Mouse (Mus musculus) left cerebral cortex, postnatal 14 days (tissue): ENCODE measurements around the gene Muc5b. TPM values are rescaled to one million over a fixed set of nuclear protein-coding genes. Genes with fewer than 3 reads are reported as not detected.

Source experiments
- DNase-seq, 2 experiments: peaks; one replicate each; pipeline ENCODE4 v3.0.0; 2021 to 2022; ENCODE audit warnings: low spot score in 2 of 2, mixed read lengths in 1 of 2
- intact Hi-C: fragments of 180-260 bp; cut with DNase I; formaldehyde crosslinking; loops from one replicate; pipeline ENCODE4 v1.15.1; 2025
- total RNA-seq, 2 experiments: library from RNA; stranded (reverse); gene quantifications; 2 replicates each; pipeline ENCODE4 v1.2.3; 2021

The Muc5b gene
- total RNA-seq, 2 experiments from 2014 or later: not detected

GRCm38 (mm10) chr7:141892151-141892550, 53.3 kb downstream of the Muc5b start:
- no peak for DNase-seq

GRCm38 (mm10) chr7:141901825-141902224, 63.0 kb downstream of the Muc5b start:
- intact Hi-C loops: loop anchor here (2.0 kb wide), 1 partner anchor 47 kb away; the partner anchor contains the start of gene Brsk2
- no peak for DNase-seq

More at GRCm38 (mm10) chr7:141892151-141892550, 53.3 kb downstream of the Muc5b start:
- intact Hi-C loops: no loop called here

- intact Hi-C loops: loop anchor here (2.0 kb wide), 1 partner anchor 47 kb away; the partner anchor contains the start of gene Brsk2
- peak; percentile 99 for DNase-seq
These were observed 63.4 kb downstream of the Muc5b start for GRCm38 (mm10) chr7:141902269-141902729.

DNA sequence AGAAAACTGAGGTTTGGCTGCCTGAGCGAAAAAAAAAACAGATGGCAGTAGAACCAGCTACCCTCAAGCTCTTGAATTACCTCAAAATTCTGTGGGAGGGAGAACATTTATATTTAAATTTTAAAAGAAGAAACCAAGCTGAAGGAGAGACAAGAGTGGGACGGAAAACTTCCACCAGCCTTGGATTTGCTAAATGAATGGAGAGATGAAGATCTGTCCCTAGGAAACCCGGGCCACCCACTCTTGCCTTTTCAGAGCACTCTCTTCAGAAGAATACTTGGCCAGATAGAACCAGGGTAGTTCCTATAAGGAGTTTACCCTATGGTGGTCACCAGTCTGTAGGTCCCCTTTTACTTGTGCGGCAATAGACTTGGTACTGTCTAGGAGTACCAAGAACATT, 63.9 kb downstream of the Muc5b start:
- intact Hi-C loops: loop anchor here (2.0 kb wide), 1 partner anchor 46 kb away; the partner anchor contains the start of gene Brsk2
- DNase-seq: peak; percentile 64 to 77

DNA sequence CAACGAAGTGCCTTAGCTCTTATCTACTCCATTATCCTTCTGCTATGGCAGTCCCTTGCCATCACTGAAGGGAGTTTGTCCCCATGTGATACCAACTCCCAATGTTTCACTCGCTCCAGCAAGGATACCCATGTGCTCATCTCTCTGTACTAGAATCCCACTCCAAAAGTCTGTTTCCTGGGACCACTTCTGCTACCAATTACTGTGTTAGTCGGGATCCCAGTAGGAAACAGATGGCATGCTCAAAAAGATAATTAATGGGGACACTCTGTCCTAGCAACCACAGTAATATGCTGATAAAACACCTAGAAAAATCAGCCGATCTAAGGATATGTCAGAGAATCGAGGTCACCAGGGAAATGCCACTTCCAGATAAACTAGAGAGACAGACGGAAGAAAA, 69.7 kb downstream of the Muc5b start:
- DNase-seq: no peak
- intact Hi-C loops: no loop called here

DNA sequence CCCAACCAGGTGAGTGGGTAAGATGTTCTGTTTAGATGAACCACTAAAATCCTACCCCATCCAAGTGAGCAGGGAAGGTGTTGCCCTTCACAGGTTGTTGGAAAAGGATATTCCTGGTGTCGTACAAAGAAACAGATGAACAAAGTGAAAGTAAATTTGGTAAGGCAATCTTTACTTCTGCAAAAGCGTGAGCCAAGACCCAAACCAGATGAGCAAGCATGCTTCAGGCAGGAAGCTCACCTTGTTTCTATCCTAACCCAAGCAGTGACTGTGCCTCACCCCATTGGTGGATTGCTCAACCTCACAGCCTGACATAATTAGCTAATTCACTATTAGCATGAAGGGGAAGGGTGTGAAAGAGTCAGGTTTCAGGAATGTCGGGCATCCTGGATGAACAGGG, 72.4 kb downstream of the Muc5b start:
- intact Hi-C loops: no loop called here
- DNase-seq: no peak

DNA sequence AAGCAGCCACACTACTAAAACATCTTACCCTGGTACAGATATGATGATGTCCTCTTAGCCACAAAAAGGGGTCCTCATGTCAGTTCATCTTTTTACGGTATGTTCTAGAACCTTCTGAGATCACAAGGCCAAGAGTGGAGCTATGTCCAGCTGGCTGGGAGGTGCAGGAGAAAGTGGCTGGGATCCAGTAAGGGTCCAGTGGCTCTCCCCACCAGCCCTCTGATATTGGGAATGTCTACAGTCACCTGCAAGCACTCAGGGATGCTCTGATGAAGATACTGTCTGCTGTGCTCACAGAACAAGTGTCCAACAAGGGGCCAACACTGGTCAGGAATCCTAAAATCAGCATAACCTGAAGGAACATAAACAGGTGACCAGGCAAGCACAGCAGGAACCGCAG, 79.5 kb downstream of the Muc5b start, which contains the start of gene Tollip:
Gene Tollip, minus strand, starts transcription at position 101 of the 400 bp plus-strand sequence.
- intact Hi-C loops: no loop called here
- no peak for DNase-seq

Other genes with a start within 250 kb of the Muc5b start
- gene Muc6, start 183.8 kb upstream of the Muc5b start, total RNA-seq: not detected
- under 1 TPM; 0.55 to 0.70 TPM for gene Muc2, start 148.7 kb upstream of the Muc5b start, total RNA-seq
- not detected for gene Muc5ac, start 50.1 kb upstream of the Muc5b start, total RNA-seq
- 100 to 1,000 TPM; 142 to 160 TPM for gene Tollip, start 79.4 kb downstream of the Muc5b start, total RNA-seq
- 100 to 1,000 TPM; 200 to 202 TPM for gene Brsk2, start 110.7 kb downstream of the Muc5b start, total RNA-seq
- 10 to 100 TPM; 26.4 to 31.7 TPM for gene Mob2, start 222.0 kb downstream of the Muc5b start, total RNA-seq